Mouse (Mus musculus) ES-Bruce4 (cell line): ENCODE results near the gene Agrn. TPM values are rescaled to one million over a fixed set of nuclear protein-coding genes. Genes with fewer than 3 reads are reported as not detected.

Experiments
- H3K27ac ChIP-seq: 2 replicates; pipeline ENCODE4 v1.5.1; 2012; ENCODE audit warnings: low read length, inconsistent platforms; ENCODE audit not compliant: insufficient read depth
- H3K27me3 ChIP-seq: 2 replicates; pipeline ENCODE4 v1.6.1; 2012; ENCODE audit warnings: mild to moderate bottlenecking, low read length, inconsistent platforms; ENCODE audit not compliant: control insufficient read depth, poor library complexity, insufficient read depth, severe bottlenecking
- H3K36me3 ChIP-seq: 2 replicates; pipeline ENCODE4 v1.6.1; 2012; ENCODE audit warnings: inconsistent platforms, mild to moderate bottlenecking, low read length, moderate library complexity; ENCODE audit not compliant: control insufficient read depth, poor library complexity, insufficient read depth, severe bottlenecking
- H3K4me1 ChIP-seq: one replicate; pipeline ENCODE4 v1.8.1; 2011; ENCODE audit warnings: low read length; ENCODE audit not compliant: control insufficient read depth, insufficient read depth
- H3K4me3 ChIP-seq: 2 replicates; pipeline ENCODE4 v1.5.1; 2011; ENCODE audit warnings: low read depth, mild to moderate bottlenecking, low read length
- H3K9ac ChIP-seq: 2 replicates; pipeline ENCODE4 v1.6.1; 2012; ENCODE audit warnings: low read depth, mild to moderate bottlenecking, inconsistent platforms; ENCODE audit not compliant: poor library complexity, severe bottlenecking
- H3K9me3 ChIP-seq: replicated peaks from 2 replicates; pipeline ENCODE4 v1.6.1; 2012; ENCODE audit warnings: mild to moderate bottlenecking, low read length, inconsistent platforms; ENCODE audit not compliant: control insufficient read depth, poor library complexity, insufficient read depth, severe bottlenecking
- CTCF ChIP-seq: IDR thresholded peaks from one replicate; pipeline ENCODE4 v1.8.1; 2011; ENCODE audit warnings: low read depth, low read length
- EP300 ChIP-seq: IDR thresholded peaks from 2 replicates; pipeline ENCODE4 v1.6.1; 2011; ENCODE audit warnings: low read depth, low read length; ENCODE audit not compliant: insufficient read depth
- POLR2A ChIP-seq: IDR thresholded peaks from one replicate; pipeline ENCODE4 v1.8.1; 2011; ENCODE audit warnings: low read length; ENCODE audit not compliant: insufficient read depth
- polyA plus RNA-seq: library from polyadenylated mRNA; stranded (reverse); fragments of >200 nt; gene quantifications from 2 replicates; pipeline ENCODE4 v1.2.4, GENCODE M21; 2011; ENCODE audit warnings: low read depth; ENCODE audit not compliant: missing spikeins, insufficient read depth, insufficient read length

Agrn gene
- polyA plus RNA-seq, 1 experiment = 156 TPM

- Histone ChIP-seq H3K9ac (no peak overlapping the region), H3K27me3 (no peaks in the 10 kb centered on the region), H3K36me3 (no peaks in the 10 kb centered on the region), H3K4me3 (no peak overlapping the region), H3K9me3 (no peaks in the 10 kb centered on the region), H3K4me1 (no peaks in the 10 kb centered on the region), H3K27ac (no peak overlapping the region)
- TF ChIP-seq CTCF = no peak
- no peak for TF ChIP-seq POLR2A
- TF ChIP-seq EP300 = no peak
These were observed 19.9 kb upstream of the Agrn start for GRCm38 (mm10) chr4:156217022-156217669.

GRCm38 (mm10) chr4:156216196-156216595, 18.9 kb upstream of the Agrn start:
- Histone ChIP-seq H3K4me1 (no peaks in the 10 kb centered on the region), H3K27me3 (no peaks in the 10 kb centered on the region), H3K36me3 (no peaks in the 10 kb centered on the region), H3K9me3 (no peaks in the 10 kb centered on the region), H3K4me3 (no peak overlapping the region), H3K9ac (no peak overlapping the region), H3K27ac (no peak overlapping the region)
- TF ChIP-seq CTCF (no peak), POLR2A (no peak), EP300 (no peak)

- Histone ChIP-seq H3K36me3 (no peaks in the 10 kb centered on the region), H3K27me3 (no peaks in the 10 kb centered on the region), H3K4me3 (no peak within 1 kb of the TSS), H3K9me3 (no peaks in the 10 kb centered on the region), H3K27ac (no peak within 1 kb of the TSS), H3K9ac (no peak within 1 kb of the TSS), H3K4me1 (no peaks in the 10 kb centered on the region)
- TF ChIP-seq EP300 = no peak
- TF ChIP-seq CTCF = no peak
- no peak for TF ChIP-seq POLR2A
These were observed 18.4 kb upstream of the Agrn start, which contains the start of gene Perm1 for GRCm38 (mm10) chr4:156215649-156216048. Perm1 (plus strand) TSS chr4:156215868.

- Histone ChIP-seq H3K9ac (no peak overlapping the region), H3K27ac (no peak overlapping the region)
These were observed 15.8 kb upstream of the Agrn start for GRCm38 (mm10) chr4:156213134-156213533.

GRCm38 (mm10) chr4:156209963-156210635, 12.8 kb upstream of the Agrn start:
- Histone ChIP-seq H3K9ac (no peak overlapping the region), H3K27me3 (no peaks in the 10 kb centered on the region), H3K27ac (no peak overlapping the region), H3K4me3 (no peak overlapping the region), H3K4me1 (no peaks in the 10 kb centered on the region), H3K9me3 (no peaks in the 10 kb centered on the region), H3K36me3 (no peaks in the 10 kb centered on the region)
- no peak for TF ChIP-seq CTCF

More at GRCm38 (mm10) chr4:156213134-156213533, 15.8 kb upstream of the Agrn start:
- TF ChIP-seq CTCF (no peak), EP300 (no peak), POLR2A (no peak)
- H3K36me3 ChIP-seq = no peaks in the 10 kb centered on the region
- no peaks in the 10 kb centered on the region for H3K4me1 ChIP-seq
- no peaks in the 10 kb centered on the region for H3K9me3 ChIP-seq
- H3K27me3 ChIP-seq = no peaks in the 10 kb centered on the region
- no peak overlapping the region for H3K4me3 ChIP-seq

- H3K4me3 ChIP-seq = no peak overlapping the region
- no peaks in the 10 kb centered on the region for H3K36me3 ChIP-seq
- H3K27me3 ChIP-seq = peaks cover 7% of the 10 kb centered on the region; the same call in 1 of the 2 replicates
These were observed 11.6 kb upstream of the Agrn start for GRCm38 (mm10) chr4:156208872-156209271.

More at GRCm38 (mm10) chr4:156208872-156209271, 11.6 kb upstream of the Agrn start:
- no peaks in the 10 kb centered on the region for H3K4me1 ChIP-seq
- no peaks in the 10 kb centered on the region for H3K9me3 ChIP-seq
- TF ChIP-seq EP300 (no peak), CTCF (no peak), POLR2A (no peak)
- H3K9ac ChIP-seq = no peak overlapping the region
- H3K27ac ChIP-seq = no peak overlapping the region
